Mouse (Mus musculus) c-Kit-positive CD71-negative TER-119-negative erythroid progenitor cells, embryonic 14.5 days (primary cell): ENCODE measurements around the gene Ildr1.

ENCODE experiments used
- DNase-seq: peaks from one replicate; pipeline ENCODE4 v3.0.0-alpha.2; 2013; ENCODE audit warnings: low read depth

The Ildr1 gene

DNA sequence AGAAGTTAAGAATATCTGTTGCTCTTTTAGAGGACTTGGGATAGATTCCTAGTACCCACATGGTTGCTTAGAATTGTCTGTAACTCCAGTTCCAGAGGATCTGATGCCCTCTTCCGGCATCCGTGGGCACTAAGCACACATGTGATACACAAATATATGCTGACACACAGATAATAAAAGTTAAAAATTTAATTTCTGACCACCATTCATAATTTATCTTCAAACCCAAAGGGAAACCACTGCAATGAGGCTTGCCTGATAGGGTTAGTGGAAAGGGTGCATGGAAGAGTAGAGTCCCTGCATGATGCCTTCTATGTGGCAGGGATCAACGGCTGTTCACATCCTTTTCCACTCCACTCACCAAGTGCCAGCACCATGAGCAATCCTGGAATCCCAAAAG is 77.9 kb downstream of the Ildr1 start:
- DNase-seq = no peak

DNA sequence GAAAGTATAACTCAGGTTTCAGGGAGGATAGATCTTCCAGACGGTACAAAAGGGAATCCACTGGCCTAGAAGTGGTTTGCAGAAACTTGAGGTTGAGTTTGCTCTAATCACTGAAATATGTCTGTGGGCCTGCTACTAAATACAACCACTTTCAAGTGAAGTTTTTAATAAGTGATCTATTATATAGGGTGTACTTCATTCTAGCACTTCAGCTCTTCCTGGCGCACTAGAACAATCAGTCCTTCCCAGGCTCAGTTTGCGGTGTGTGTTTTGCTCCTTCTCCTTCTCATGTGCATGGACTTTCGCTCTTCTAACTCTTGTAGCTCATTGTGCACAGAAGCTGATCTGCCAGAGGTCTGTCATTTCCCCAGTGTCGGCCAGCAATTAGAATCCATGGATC is 79.2 kb downstream of the Ildr1 start:
- DNase-seq = no peak

DNA sequence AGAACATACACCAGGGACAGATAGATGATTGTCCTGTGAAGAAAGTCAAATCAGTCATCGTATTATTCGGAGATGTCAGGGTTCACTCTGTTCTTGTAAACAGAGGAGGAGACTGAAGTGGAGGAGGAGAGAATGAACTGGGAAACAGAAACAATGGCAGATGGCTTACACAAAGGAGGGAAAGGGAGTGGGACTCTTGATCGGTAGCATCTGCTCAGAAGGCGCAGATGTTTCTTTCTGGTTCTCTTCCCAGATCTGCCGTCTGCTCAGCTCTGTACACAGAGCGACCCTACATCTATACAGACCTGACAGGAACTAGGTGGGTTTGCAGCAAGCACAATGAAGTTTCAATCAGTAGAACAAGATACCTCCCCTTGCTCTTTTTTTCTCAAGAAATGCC is 81.9 kb downstream of the Ildr1 start:
- DNase-seq = no peak
